Mouse (Mus musculus) megakaryocyte, embryonic 14.5 days (primary cell): ENCODE data around the gene Ino80.

Experiments
- FLI1 ChIP-seq: IDR thresholded peaks from 2 replicates; pipeline ENCODE4 v1.6.1; 2012; ENCODE audit warnings: low read length, inconsistent platforms, mixed read lengths
- GATA1 ChIP-seq: IDR thresholded peaks from 3 replicates; pipeline ENCODE4 v1.6.1; 2012; ENCODE audit warnings: mixed read lengths, low read length, inconsistent platforms, borderline replicate concordance

GRCm38 (mm10) chr2:119377286-119377685 lies 100.2 kb downstream of the Ino80 start:
- TF ChIP-seq GATA1 (no peak), FLI1 (no peak)
